Mouse (Mus musculus) testis, adult 2 months (tissue): ENCODE measurements around the gene AY358078. TPM values are rescaled to one million over a fixed set of nuclear protein-coding genes. Genes with fewer than 3 reads are reported as not detected.
"Not testable (repeated sequence)": the region's sequence is repeated elsewhere in the genome, so short reads cannot be mapped to it uniquely, and the experiment has no call there.

ENCODE experiments used
- H3K27ac ChIP-seq: fragments of 200-500 bp; 2 replicates; pipeline ENCODE4 v1.5.1; 2012; ENCODE audit warnings: low read depth, low read length; ENCODE audit not compliant: control insufficient read depth, insufficient read depth
- H3K27me3 ChIP-seq: fragments of 200-500 bp; 2 replicates; pipeline ENCODE4 v1.6.1; 2012; ENCODE audit warnings: mild to moderate bottlenecking, low read length, moderate library complexity; ENCODE audit not compliant: control insufficient read depth, insufficient read depth
- H3K36me3 ChIP-seq: fragments of 200-500 bp; 2 replicates; pipeline ENCODE4 v1.6.1; 2012; ENCODE audit warnings: mild to moderate bottlenecking, low read length; ENCODE audit not compliant: control insufficient read depth, insufficient read depth
- H3K4me1 ChIP-seq: fragments of 200-500 bp; 2 replicates; pipeline ENCODE4 v1.6.1; 2012; ENCODE audit warnings: low read length; ENCODE audit not compliant: control insufficient read depth, insufficient read depth
- H3K4me3 ChIP-seq: fragments of 200-500 bp; 2 replicates; pipeline ENCODE4 v1.5.1; 2012; ENCODE audit warnings: low read depth, mild to moderate bottlenecking, low read length, moderate library complexity, mixed read lengths; ENCODE audit not compliant: control insufficient read depth
- CTCF ChIP-seq: fragments of 200-500 bp; IDR thresholded peaks from 2 replicates; pipeline ENCODE4 v1.5.1; 2012; ENCODE audit warnings: low read depth, mild to moderate bottlenecking, inconsistent platforms, low read length, moderate library complexity; ENCODE audit not compliant: control insufficient read depth, insufficient read depth, insufficient replicate concordance
- POLR2A ChIP-seq: fragments of 200-500 bp; IDR thresholded peaks from 2 replicates; pipeline ENCODE4 v1.6.1; 2012; ENCODE audit warnings: low read depth, mild to moderate bottlenecking, inconsistent platforms, low read length, moderate library complexity; ENCODE audit not compliant: control insufficient read depth
- polyA plus RNA-seq: library from polyadenylated mRNA; depleted of rRNA; stranded (reverse); fragments of >200 nt; gene quantifications from 2 replicates; pipeline ENCODE4 v1.2.3, GENCODE M21; 2012; rRNA removed

The AY358078 gene
- polyA plus RNA-seq, 1 experiment = 1.3 TPM

- TF ChIP-seq CTCF (no peak), POLR2A (no peak)
- peaks cover 3% of the 10 kb centered on the region; the same call in 1 of the 2 replicates for H3K4me1 ChIP-seq
- no peak overlapping the region for H3K4me3 ChIP-seq
- no peaks in the 10 kb centered on the region for H3K27me3 ChIP-seq
- no peak overlapping the region for H3K27ac ChIP-seq
- H3K36me3 ChIP-seq = no peaks in the 10 kb centered on the region
These were observed 44.0 kb downstream of the AY358078 start for GRCm38 (mm10) chr14:51843882-51844281.

GRCm38 (mm10) chr14:51846566-51846965 lies 46.7 kb downstream of the AY358078 start:
- TF ChIP-seq POLR2A (no peak), CTCF (no peak)
- peaks cover 3% of the 10 kb centered on the region; the same call in 1 of the 2 replicates for H3K4me1 ChIP-seq

GRCm38 (mm10) chr14:51851006-51851405 lies 51.2 kb downstream of the AY358078 start:
- H3K27ac ChIP-seq, H3K4me3 ChIP-seq, H3K27me3 ChIP-seq, H3K4me1 ChIP-seq, H3K36me3 ChIP-seq: not testable (repeated sequence)
- peak; percentile 35; the same call in 1 of the 2 replicates for TF ChIP-seq CTCF

More at GRCm38 (mm10) chr14:51846566-51846965, 46.7 kb downstream of the AY358078 start:
- H3K27ac ChIP-seq = no peak overlapping the region
- H3K36me3 ChIP-seq = no peaks in the 10 kb centered on the region
- no peaks in the 10 kb centered on the region for H3K27me3 ChIP-seq
- H3K4me3 ChIP-seq = no peak overlapping the region

- no peak for TF ChIP-seq CTCF
- TF ChIP-seq POLR2A = no peak
- H3K4me3 ChIP-seq = no peak within 1 kb of the TSS
- H3K4me1 ChIP-seq = no peaks in the 10 kb centered on the region
- H3K27ac ChIP-seq = no peak within 1 kb of the TSS
- no peaks in the 10 kb centered on the region for H3K27me3 ChIP-seq
- no peaks in the 10 kb centered on the region for H3K36me3 ChIP-seq
These were observed 53.6 kb downstream of the AY358078 start, which contains the start of gene Ear6 for GRCm38 (mm10) chr14:51853399-51853798. Gene Ear6, plus strand, starts transcription at chr14:51853699.

GRCm38 (mm10) chr14:51855280-51855679 lies 55.4 kb downstream of the AY358078 start:
- H3K36me3 ChIP-seq, H3K4me3 ChIP-seq, H3K27ac ChIP-seq, H3K4me1 ChIP-seq, H3K27me3 ChIP-seq: not testable (repeated sequence)

- not testable (repeated sequence) for H3K27ac ChIP-seq, H3K4me1 ChIP-seq, H3K36me3 ChIP-seq, H3K4me3 ChIP-seq, H3K27me3 ChIP-seq
- TF ChIP-seq CTCF = peak; percentile 43; the same call in 1 of the 2 replicates
These were observed 63.8 kb downstream of the AY358078 start for GRCm38 (mm10) chr14:51863603-51864002.

- Histone ChIP-seq H3K36me3 (no peaks in the 10 kb centered on the region), H3K27me3 (no peaks in the 10 kb centered on the region), H3K4me1 (no peaks in the 10 kb centered on the region), H3K4me3 (no peak overlapping the region), H3K27ac (no peak overlapping the region)
- no peak for TF ChIP-seq POLR2A
- no peak for TF ChIP-seq CTCF
These were observed 70.9 kb downstream of the AY358078 start for GRCm38 (mm10) chr14:51870756-51871155.

- TF ChIP-seq POLR2A (no peak), CTCF (no peak)
- no peaks in the 10 kb centered on the region for H3K27me3 ChIP-seq
- H3K27ac ChIP-seq = no peak overlapping the region
- no peak overlapping the region for H3K4me3 ChIP-seq
- H3K4me1 ChIP-seq = peaks cover 3% of the 10 kb centered on the region; the same call in 1 of the 2 replicates
- H3K36me3 ChIP-seq = no peaks in the 10 kb centered on the region
These were observed 71.9 kb downstream of the AY358078 start for GRCm38 (mm10) chr14:51871741-51872140.

Other genes starting within 250 kb of the AY358078 start
- 2.7 and 2.9 TPM in 2 replicates for gene Gm5622, start 247.3 kb upstream of the AY358078 start, polyA plus RNA-seq
- 0.42 and 0.83 TPM in 2 replicates for gene Gm17175, start 226.0 kb upstream of the AY358078 start, polyA plus RNA-seq
- gene Gm17174, start 207.9 kb upstream of the AY358078 start, polyA plus RNA-seq = 1.7 and 2.3 TPM in 2 replicates
- gene Gm17078, start 188.7 kb upstream of the AY358078 start, polyA plus RNA-seq = 0.26 and 0.38 TPM in 2 replicates
- 7.9 and 12.8 TPM in 2 replicates for gene Gm4181, start 164.4 kb upstream of the AY358078 start, polyA plus RNA-seq
- gene Gm17079, start 104.6 kb upstream of the AY358078 start, polyA plus RNA-seq = 1.9 and 2.2 TPM in 2 replicates
- 7.2 and 11.5 TPM in 2 replicates for gene Gm5800, start 82.9 kb upstream of the AY358078 start, polyA plus RNA-seq
- 0.16 TPM in 1 of 2 replicates, not detected in the other for gene Ang4, start 26.5 kb upstream of the AY358078 start, polyA plus RNA-seq
- 0.12 TPM in 1 of 2 replicates, not detected in the other for gene Ear6, start 53.7 kb downstream of the AY358078 start, polyA plus RNA-seq
- gene Mettl17, start 84.8 kb downstream of the AY358078 start, polyA plus RNA-seq = 14.4 and 15.8 TPM in 2 replicates
- gene Slc39a2, start 92.8 kb downstream of the AY358078 start, polyA plus RNA-seq = 0.14 and 0.30 TPM in 2 replicates
- gene Ndrg2, start 114.1 kb downstream of the AY358078 start, polyA plus RNA-seq = 27.3 and 31.6 TPM in 2 replicates
- 153 and 181 TPM in 2 replicates for gene Tppp2, start 118.4 kb downstream of the AY358078 start, polyA plus RNA-seq
- 0.07 TPM in 1 of 2 replicates, not detected in the other for gene Rnase13, start 122.7 kb downstream of the AY358078 start, polyA plus RNA-seq
- 5.6 and 6.6 TPM in 2 replicates for gene Arhgef40, start 184.7 kb downstream of the AY358078 start, polyA plus RNA-seq
- 2.0 and 2.1 TPM in 2 replicates for gene Tmem253, start 215.6 kb downstream of the AY358078 start, polyA plus RNA-seq
- 161 and 174 TPM in 2 replicates for gene Zfp219, start 220.7 kb downstream of the AY358078 start, polyA plus RNA-seq
- 0.45 and 0.53 TPM in 2 replicates for gene Olfr221, start 242.4 kb downstream of the AY358078 start, polyA plus RNA-seq